Mouse (Mus musculus): Measurements from ENCODE around the gene Zfp697.
"Not testable (repeated sequence)": the region's sequence is repeated elsewhere in the genome, so short reads cannot be mapped to it uniquely, and the experiment has no call there.

DNA sequence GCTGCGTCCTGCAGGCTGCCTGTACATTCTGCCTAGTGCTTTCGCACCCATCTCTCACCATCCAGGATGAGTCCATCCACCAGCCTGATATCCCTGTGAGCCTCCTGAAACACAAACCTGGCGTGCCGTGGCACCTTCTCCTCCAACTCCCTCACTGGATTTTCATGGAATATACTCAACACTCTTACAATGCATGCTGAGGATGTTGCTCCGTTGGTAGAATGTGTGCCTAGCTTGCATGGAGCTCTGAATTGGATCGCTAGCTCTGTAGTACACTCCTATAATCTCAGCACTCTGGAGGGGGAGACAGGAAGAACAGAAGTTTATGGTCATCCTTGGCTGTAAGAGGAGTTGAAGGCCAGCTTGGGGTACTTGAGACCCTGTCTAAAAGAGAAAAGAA, 23.6 kb downstream of the Zfp697 start:
- TF ChIP-seq CTCF, POLR2A (IDR thresholded peaks at IDR 0.05; ENCODE audit: extremely low read depth, insufficient read depth, low read length): not testable (repeated sequence)
